Mouse (Mus musculus) forebrain, embryonic 16.5 days (tissue): ENCODE measurements at regions not wholly inside any gene's neighbourhood (a gene's known extent, or its start where the extent isn't known, plus 50 kb on each side); places are given as distances from the start of the nearest gene placed in this dataset.
A peak's percentile ranks its signal among the peaks of the same experiment; 100 is the strongest.
"Not testable (repeated sequence)": the region's sequence is repeated elsewhere in the genome, so short reads cannot be mapped to it uniquely, and the experiment has no call there.

Source experiments
- ATAC-seq: fragments of 200-750 bp; cut with Nextera tagmentation; 2 replicates; pipeline ENCODE4 v1.8.0; 2017; ENCODE audit warnings: mild to moderate bottlenecking, moderate library complexity
- H3K27ac ChIP-seq: fragments of 300-500 bp; sonication (generic); 2 replicates; pipeline ENCODE4 v1.5.1; 2014; ENCODE audit warnings: low read length, control low read depth
- H3K27me3 ChIP-seq: fragments of 300-500 bp; sonication (generic); replicated peaks from 2 replicates; pipeline ENCODE4 v1.6.1; 2014; ENCODE audit warnings: low read length; ENCODE audit not compliant: control insufficient read depth, insufficient read depth
- H3K36me3 ChIP-seq: fragments of 300-500 bp; sonication (generic); 2 replicates; pipeline ENCODE4 v1.6.1; 2014; ENCODE audit not compliant: control insufficient read depth, insufficient read depth
- H3K4me1 ChIP-seq: fragments of 300-500 bp; sonication (generic); replicated peaks from 2 replicates; pipeline ENCODE4 v1.6.1; 2014; ENCODE audit warnings: low read length; ENCODE audit not compliant: control insufficient read depth, insufficient read depth
- H3K4me2 ChIP-seq: fragments of 300-500 bp; sonication (generic); 2 replicates; pipeline ENCODE4 v1.6.1; 2014; ENCODE audit warnings: mild to moderate bottlenecking, low read length, control low read depth
- H3K4me3 ChIP-seq: fragments of 300-500 bp; sonication (generic); replicated peaks from 2 replicates; pipeline ENCODE4 v1.5.1; 2014; ENCODE audit warnings: mild to moderate bottlenecking, low read length, control low read depth
- H3K9ac ChIP-seq: fragments of 300-500 bp; sonication (generic); replicated peaks from 2 replicates; pipeline ENCODE4 v1.6.1; 2014; ENCODE audit warnings: low read depth, low read length, control low read depth
- H3K9me3 ChIP-seq: fragments of 300-500 bp; sonication (generic); 2 replicates; pipeline ENCODE4 v1.6.1; 2016; ENCODE audit warnings: low read length; ENCODE audit not compliant: control insufficient read depth
- WGBS: fragments of 180-500 bp; shearing (Covaris S2); extraction: QIAGEN DNeasy Blood & Tissue Kit; methylation state at CpG from one replicate; pipeline ENCODE4 v1.1.7; 2014; 5-methylcytosine and 5-hydroxymethylcytosine counted together

DNA sequence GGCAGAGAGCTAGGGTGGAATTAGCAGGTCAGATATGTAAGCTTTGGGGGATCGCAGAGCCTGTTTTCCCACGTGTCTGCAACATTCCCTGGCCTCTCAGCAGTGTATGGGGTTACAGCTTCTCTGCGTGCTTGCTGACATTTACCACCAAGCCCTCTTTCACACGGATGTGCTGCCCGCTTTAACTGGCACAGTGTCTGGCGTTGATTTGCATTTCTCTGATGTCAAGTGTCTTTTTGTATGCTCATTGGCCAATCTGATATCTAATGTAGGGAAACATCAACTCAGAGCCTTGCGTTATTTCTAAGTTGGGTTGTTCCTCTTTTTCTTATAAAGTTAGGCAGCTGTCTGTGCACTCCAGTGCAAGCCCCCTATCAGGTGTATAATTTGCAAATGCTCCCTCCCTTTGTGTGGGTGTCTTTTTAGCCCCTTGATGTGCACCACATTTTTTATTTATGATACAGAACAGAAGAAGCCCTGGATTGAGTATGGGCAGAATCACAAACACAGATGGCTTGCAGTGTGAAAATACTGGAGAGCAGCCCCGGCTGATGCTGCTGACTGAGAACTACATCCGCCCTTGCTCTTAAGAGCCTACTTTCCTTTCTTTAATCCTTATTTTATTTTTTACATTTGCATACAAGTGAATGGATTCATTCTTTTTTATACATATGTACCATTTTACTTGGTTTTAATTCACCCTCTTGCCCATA, 93.4 kb upstream of the Btbd11 start:
- Histone ChIP-seq H3K4me3 (no peak overlapping the region), H3K4me2 (peak overlapping the region; percentile 34), H3K9me3 (no peaks in the 10 kb centered on the region), H3K9ac (no peak overlapping the region; the same call in 1 of the 2 replicates), H3K36me3 (no peaks in the 10 kb centered on the region), H3K4me1 (peaks cover 13% of the 10 kb centered on the region), H3K27me3 (no peaks in the 10 kb centered on the region), H3K27ac (peak overlapping the region; percentile 45)
- WGBS, result 25% methylated on average over 9 of the region's 9 CpGs
- peak; percentile 57; the same call in 1 of the 2 replicates for ATAC-seq

GRCm38 (mm10) chr10:85295133-85295887, 91.3 kb upstream of the Btbd11 start:
- Histone ChIP-seq H3K4me3 (no peak overlapping the region), H3K27me3 (no peaks in the 10 kb centered on the region), H3K9ac (no peak overlapping the region), H3K36me3 (no peaks in the 10 kb centered on the region), H3K4me1 (peaks cover 13% of the 10 kb centered on the region), H3K27ac (no peak overlapping the region), H3K4me2 (no peak overlapping the region), H3K9me3 (no peaks in the 10 kb centered on the region)
- ATAC-seq, result no peak
- WGBS, result 88% methylated on average over 5 of the region's 5 CpGs

DNA sequence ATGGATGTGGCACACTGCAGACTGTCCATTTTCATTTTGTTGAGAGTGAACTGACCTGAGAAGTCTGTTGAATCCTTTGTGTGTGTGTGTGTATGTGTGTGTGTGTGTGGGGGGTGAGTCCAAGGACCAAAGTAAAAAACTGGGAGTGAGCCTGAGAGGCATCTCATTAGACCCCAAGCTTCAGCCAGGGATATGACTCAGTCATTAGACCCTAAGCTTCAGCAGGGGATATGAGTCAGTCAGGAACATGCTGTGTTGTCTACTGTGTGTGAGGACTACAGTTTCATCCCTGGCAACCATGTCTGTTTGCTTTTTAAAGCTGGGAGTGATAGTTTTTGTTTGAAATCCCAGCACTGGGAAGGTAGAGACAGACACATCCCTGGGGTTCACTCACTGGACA, 74.8 kb upstream of the Btbd11 start:
- Histone ChIP-seq H3K4me1 (no peaks in the 10 kb centered on the region), H3K27ac (no peak overlapping the region), H3K4me3 (no peak overlapping the region), H3K36me3 (no peaks in the 10 kb centered on the region), H3K27me3 (no peaks in the 10 kb centered on the region), H3K9ac (no peak overlapping the region), H3K9me3 (no peaks in the 10 kb centered on the region), H3K4me2 (no peak overlapping the region)
- ATAC-seq, result no peak

GRCm38 (mm10) chr10:85313331-85313730, 73.3 kb upstream of the Btbd11 start:
- not testable (repeated sequence) for H3K27me3 ChIP-seq

GRCm38 (mm10) chr10:85320971-85321370, 65.6 kb upstream of the Btbd11 start:
- no peaks in the 10 kb centered on the region for H3K36me3 ChIP-seq
- H3K27me3 ChIP-seq, result no peaks in the 10 kb centered on the region
- no peaks in the 10 kb centered on the region for H3K9me3 ChIP-seq
- no peak for ATAC-seq
- H3K9ac ChIP-seq, result no peak overlapping the region
- H3K4me2 ChIP-seq, result no peak overlapping the region
- no peak overlapping the region for H3K4me3 ChIP-seq
- no peaks in the 10 kb centered on the region for H3K4me1 ChIP-seq
- no peak overlapping the region for H3K27ac ChIP-seq
- 72% methylated on average over 1 of the region's 1 CpGs for WGBS

More at GRCm38 (mm10) chr10:85313331-85313730, 73.3 kb upstream of the Btbd11 start:
- ATAC-seq, H3K9ac ChIP-seq, H3K4me2 ChIP-seq, H3K27ac ChIP-seq, H3K4me1 ChIP-seq, H3K36me3 ChIP-seq, H3K4me3 ChIP-seq, H3K9me3 ChIP-seq: not testable (repeated sequence)
- 94% methylated on average over 10 of the region's 10 CpGs for WGBS

- no peaks in the 10 kb centered on the region for H3K4me1 ChIP-seq
- WGBS, result 89% methylated on average over 3 of the region's 3 CpGs
- no peak for ATAC-seq
- no peaks in the 10 kb centered on the region for H3K36me3 ChIP-seq
- no peaks in the 10 kb centered on the region for H3K9me3 ChIP-seq
- no peak overlapping the region for H3K4me3 ChIP-seq
- H3K9ac ChIP-seq, result no peak overlapping the region
- H3K4me2 ChIP-seq, result no peak overlapping the region
- no peak overlapping the region for H3K27ac ChIP-seq
- no peaks in the 10 kb centered on the region for H3K27me3 ChIP-seq
These were observed 64.3 kb upstream of the Btbd11 start for GRCm38 (mm10) chr10:85322280-85322679.

- H3K4me3 ChIP-seq, result no peak overlapping the region
- no peaks in the 10 kb centered on the region for H3K9me3 ChIP-seq
- H3K4me1 ChIP-seq, result no peaks in the 10 kb centered on the region
- no peak overlapping the region for H3K4me2 ChIP-seq
- 74% methylated on average over 3 of the region's 3 CpGs for WGBS
- H3K36me3 ChIP-seq, result no peaks in the 10 kb centered on the region
- H3K27ac ChIP-seq, result no peak overlapping the region
- no peaks in the 10 kb centered on the region for H3K27me3 ChIP-seq
- no peak overlapping the region for H3K9ac ChIP-seq
- no peak for ATAC-seq
These were observed 57.2 kb upstream of the Btbd11 start for GRCm38 (mm10) chr10:85329382-85329781.

DNA sequence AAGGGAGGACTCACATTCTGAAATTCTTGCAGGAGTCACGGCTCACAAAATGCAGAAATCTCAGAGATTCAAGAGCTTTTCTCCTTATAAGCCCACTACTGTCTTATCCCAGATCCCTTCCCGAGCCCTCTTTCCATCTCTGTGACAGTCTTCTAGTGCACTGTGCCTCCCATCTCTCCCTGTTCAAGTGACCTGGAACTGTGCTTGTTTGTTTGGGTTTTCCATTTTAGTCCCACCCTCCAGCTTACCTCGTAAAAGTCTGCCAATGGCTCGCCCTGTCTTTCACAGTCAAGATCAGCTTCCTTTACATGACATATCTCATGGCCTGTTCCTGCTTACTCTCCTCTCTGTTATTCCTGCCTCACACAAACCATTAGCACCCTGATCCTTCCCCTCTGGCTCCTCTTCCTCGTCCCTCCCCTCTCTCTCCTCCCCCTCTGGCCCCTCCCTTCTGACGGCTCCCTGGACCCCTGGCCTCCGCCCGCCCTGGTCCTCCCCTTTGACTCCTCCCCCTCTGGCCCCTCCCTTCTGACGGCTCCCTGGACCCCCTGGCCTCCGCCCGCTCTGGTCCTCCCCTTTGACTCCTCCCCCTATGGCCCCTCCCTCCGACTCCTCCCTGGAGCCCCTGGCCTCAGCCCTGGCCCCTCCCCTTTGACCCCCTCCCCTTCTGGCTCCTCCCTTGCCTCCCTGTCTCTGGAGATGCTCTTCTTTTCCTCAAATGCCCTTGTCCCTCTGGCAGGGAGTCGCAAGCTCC, 55.5 kb upstream of the Btbd11 start:
- no peak overlapping the region for H3K27ac ChIP-seq
- no peak overlapping the region for H3K9ac ChIP-seq
- no peaks in the 10 kb centered on the region for H3K27me3 ChIP-seq
- H3K36me3 ChIP-seq, result no peaks in the 10 kb centered on the region
- H3K4me2 ChIP-seq, result 0 out of 2 replicates have a peak overlapping the region, but pooled peaks have one; percentile 6
- H3K4me3 ChIP-seq, result no peak overlapping the region
- no peaks in the 10 kb centered on the region for H3K9me3 ChIP-seq
- H3K4me1 ChIP-seq, result no peaks in the 10 kb centered on the region
- ATAC-seq, result no peak
- 11% methylated on average over 13 of the region's 13 CpGs for WGBS
